Mouse (Mus musculus) left cerebral cortex, adult 8-10 months (tissue): ENCODE results near the gene Nanos1. TPM values are rescaled to one million over a fixed set of nuclear protein-coding genes. Genes with fewer than 3 reads are reported as not detected.
A peak's percentile ranks its signal among the peaks of the same experiment; 100 is the strongest.

Source experiments
- DNase-seq, 2 experiments: peaks; one replicate each; pipeline ENCODE4 v3.0.0; 2022; ENCODE audit warnings: low spot score in 2 of 2
- microRNA-seq, 2 experiments: library from miRNA; unstranded; fragments of <30 nt; microRNA quantifications; one replicate each; pipeline ENCODE4 v1.2.0; 2022
- total RNA-seq, 4 experiments: library from RNA; stranded (reverse); gene quantifications; 2 replicates each; pipeline ENCODE4 v1.2.4; 2022

The Nanos1 gene
- total RNA-seq, 4 experiments from 2014 or later: 21.2 to 23.8 (median 22.2) TPM

DNA sequence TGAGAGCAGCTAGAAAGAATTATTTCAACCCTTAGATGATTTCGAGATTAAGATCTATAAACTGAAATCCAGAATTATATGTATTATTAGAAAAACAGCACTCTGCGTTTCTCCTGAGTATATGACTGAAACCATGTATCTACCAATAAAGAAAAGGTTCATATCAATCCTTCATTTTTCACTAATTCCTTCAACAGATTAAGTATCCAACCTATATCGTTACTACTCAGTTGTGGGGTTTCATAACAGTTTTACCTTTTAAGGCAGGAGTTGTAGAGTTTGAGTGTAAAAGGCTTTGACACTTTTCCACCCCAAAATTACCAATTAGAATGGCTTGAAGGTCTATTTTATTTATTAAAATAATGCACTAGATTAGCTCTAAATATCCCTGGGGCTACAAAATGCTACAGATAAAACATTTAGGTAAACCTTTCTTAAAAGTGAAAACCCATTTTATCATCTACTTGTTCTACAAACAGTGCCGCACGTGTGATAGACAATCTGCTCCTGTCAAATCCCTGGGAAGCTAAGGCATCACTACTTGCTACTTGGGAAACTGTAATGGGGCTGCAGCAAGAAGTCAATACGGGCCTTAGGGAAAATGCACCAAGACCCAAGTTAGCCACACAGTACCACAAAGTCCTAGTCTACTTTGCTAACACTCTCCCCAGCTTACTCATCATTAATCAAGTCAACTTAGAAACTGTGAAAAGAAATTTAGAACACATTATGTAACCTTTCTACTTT, 32.6 kb downstream of the Nanos1 start:
- no peak for DNase-seq

DNA sequence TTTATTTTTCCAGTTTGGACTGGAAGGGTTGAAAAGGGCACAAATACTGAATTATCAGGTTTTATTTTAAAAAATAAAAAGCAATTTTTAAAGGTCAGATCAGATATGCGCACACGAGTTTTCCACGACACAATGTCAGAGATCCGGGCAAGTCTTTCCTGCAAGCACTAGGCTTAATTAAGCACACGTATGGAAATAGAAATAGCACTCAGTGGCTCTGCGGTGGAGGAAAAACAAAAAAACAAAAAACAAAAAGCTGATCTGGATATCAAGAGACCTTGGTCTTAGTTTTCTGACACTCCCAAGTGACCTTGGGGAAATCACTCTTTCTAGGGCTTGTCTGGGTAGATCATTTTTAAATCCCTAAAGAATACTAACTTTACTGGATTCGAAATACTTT, 33.7 kb downstream of the Nanos1 start:
- no peak for DNase-seq

DNA sequence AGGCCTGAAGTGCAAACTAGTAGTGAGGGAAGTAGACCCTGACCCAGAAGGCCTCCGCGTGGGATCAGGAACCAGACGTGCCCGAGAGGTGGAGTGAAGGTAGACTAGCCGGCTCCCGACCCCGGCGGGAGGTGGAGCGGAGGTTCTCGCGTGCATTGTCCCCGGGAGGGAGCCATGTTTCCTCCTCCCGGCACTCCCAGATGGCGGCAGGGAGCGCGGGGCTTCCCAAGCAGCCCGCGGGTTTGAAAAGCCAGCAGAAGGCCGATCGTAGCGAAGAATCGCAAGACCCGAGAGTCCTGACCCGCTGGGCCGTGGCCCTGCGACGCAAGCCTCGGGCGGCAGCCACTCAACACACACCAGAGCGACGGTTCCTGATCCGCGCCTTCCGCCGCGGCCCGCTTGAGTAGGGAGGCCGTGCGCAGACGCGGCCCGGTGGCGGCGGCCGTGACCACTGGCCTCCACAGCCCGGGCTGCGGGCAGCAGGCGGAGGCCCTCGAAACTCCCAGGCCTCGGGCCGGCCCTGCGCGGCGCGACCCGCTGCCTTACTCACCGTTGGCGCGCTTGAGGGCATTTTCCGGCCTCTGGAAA, 34.2 kb downstream of the Nanos1 start:
- peak in 1 of 2 experiments; percentile 34 for DNase-seq

DNA sequence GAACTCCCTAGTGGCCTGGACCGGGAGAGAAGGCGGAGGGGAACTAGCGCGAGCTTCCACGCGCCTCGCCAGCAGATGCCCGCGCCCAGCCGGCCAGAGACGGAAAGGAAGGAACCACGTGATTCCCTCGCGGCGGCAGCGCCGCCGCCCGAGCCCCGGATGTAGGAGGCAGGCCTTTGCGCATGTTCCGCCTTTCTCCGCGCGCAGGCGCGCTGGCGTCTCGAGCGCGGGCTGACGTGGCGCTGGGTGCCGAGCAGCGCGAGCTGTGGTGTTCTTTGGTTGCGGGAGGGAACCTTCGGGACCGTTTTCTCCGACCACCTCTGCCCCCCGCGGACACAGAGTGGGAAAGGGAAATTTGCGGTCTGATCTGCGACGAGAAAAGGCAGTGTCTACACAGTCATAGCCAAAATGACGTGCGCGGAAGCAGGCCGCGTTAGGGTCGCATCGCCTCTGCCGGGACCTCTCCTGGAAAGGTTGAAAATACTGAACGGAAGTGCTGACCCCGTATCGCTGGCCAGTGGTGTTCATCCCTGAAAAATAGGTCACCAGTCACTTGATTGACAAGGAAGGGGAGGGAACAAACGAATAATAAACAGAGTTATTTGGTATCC, 34.9 kb downstream of the Nanos1 start, which contains the start of gene Eif3a:
Gene Eif3a (minus strand): TSS at position 108 of the 611 bp plus-strand sequence.
- DNase-seq: peak; percentile 88 to 90

DNA sequence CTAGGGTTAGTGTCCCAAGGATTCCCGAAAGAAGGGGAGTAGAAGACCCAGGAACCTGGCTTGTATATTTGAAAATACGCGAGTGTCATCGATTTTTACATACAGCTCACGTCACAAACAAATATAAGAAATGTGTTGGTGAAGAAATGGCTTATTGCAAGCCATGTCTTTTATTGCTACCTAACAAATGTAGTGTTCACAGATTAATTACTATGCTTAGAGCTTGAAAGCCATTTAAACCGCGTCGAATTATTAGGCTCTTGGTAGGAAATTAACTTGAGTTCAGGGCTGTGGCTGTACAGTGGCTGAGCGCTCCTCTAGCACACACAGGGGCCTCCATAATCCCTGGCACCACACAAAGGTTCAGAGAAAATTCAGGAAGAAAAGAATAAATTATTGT, 35.4 kb downstream of the Nanos1 start:
- no peak for DNase-seq

DNA sequence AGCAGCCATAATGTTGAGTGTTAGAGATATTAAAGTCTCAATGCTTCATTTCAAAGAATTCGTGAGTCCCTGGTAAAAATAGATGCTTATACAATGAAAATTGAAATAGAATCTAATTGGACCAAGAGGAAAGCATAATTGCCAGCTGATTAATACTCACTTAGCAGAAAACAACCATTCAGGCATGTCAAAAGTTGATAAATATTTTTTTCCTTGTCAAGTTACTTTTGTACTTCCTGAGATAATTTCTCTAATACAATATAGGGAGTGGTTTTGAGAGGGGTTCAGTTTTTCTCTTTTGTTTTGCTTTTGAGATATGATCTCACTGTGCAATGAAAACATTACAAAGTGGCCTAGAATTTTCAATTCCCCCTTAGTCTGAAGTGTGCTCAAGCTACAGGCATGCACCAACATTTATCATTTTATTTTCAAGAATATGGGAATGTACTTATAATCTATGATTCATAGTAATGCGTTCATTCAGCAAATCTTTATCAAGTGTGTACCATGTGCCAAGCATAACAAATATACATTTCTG, 37.5 kb downstream of the Nanos1 start:
- no peak for DNase-seq

DNA sequence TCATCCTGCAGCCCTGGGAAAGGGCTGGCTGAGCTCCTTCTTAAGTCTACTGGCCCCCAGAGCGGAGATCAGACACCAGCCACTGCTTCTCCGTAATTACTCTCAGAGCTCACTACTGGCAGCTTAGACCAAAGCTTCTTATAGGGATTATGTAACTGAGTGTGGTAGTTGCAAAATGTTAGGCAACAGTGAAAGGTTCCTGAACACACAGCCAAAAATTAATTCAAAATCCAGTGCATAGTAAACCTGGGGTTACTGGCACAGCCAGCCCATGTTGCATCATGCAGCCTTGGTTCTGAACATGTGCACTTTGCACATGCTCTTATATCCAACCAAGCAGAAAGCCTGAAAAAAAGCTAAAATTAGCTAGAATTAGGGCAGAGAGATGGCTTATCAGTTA, 39.5 kb downstream of the Nanos1 start:
- no peak for DNase-seq

DNA sequence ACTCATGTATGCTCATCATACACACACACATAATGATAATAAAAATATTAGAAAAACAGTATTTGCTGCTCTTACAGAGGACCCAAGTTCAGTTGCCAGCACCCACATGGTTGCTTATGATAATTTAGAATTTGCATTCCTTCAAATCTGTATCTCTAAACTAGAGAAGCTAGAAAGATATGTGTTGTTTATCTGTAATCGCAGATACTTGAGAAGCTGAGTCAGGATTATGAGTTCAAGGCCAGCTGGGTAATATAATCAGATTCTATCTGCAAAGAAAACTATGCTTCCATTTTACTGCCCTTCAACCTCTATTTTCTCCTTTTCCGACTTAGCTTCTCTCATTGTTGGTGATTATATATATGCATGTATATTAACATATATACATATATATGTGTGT, 41.6 kb downstream of the Nanos1 start:
- DNase-seq: no peak

DNA sequence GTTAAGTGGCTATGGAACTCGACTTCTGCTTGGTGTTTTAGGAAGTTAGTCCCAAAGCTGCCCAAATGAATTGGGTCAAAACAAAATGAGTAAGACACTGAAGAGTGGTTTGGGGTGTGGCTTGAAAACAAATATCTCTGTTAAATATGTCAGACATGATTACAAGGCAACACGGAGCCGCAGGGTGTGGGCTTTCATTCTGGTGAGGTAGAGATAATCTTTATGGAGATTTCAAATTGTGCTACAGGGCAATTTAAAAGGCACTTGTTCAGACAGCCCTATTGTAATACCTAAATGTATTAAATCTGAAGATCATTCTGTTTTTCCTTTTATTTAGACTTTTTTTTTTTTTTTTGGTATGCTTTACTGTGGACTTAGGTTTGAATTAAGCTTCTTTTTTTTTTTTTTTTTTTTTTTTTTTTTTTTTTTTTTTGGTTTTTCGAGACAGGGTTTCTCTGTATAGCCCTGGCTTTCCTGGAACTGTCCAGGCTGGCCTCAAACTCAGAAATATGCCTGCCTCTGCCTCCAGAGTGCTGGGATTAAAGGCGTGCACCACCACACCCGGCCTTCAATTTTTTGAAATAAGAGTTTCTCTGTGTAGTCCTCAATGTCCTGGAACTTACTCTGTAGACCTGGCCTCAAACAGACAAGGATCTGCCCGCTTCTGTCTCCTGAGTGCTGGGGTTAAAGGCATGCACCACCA, 44.2 kb downstream of the Nanos1 start:
- no peak for DNase-seq

DNA sequence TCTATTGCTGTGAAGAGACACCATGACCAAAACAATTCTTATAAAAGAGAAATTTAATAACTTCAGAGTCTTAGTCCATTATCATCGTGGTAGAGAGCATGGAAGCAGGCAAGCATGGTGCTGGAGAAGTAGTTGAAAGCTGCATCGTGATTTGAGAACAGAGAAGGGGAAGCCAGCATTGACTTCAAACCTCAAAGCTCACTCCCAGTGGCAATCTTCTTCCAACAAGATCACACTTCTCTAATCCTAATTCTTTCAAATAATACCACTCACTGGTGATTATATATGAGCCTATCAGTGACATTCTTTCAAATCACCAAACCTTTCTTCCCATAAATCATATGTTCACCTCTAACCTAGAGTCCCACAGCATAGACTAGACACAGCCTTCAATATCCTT, 49.1 kb downstream of the Nanos1 start:
- DNase-seq: no peak

Small RNA genes lying within 50 kb of the gene (microRNA-seq; reads per million reads assigned to microRNA genes)
- 0 reads per million in 2 experiments for gene mmu-mir-3084-1

Other genes starting within 250 kb of the Nanos1 start
- 10 to 100 TPM; 48.3 to 55.0 (median 51.5) TPM for gene Cacul1, start 175.0 kb upstream of the Nanos1 start, total RNA-seq
- gene Eif3a, start 34.7 kb downstream of the Nanos1 start, total RNA-seq: 10 to 100 TPM; 88.6 to 98.3 (median 90.6) TPM
- gene Fam45a, start 55.6 kb downstream of the Nanos1 start, total RNA-seq: 10 to 100 TPM; 43.8 to 53.4 (median 48.2) TPM
- 10 to 100 TPM; 17.9 to 21.5 (median 20.2) TPM for gene Sfxn4, start 105.5 kb downstream of the Nanos1 start, total RNA-seq
- 10 to 100 TPM; 79.0 to 94.0 (median 85.1) TPM for gene Prdx3, start 118.6 kb downstream of the Nanos1 start, total RNA-seq
- gene Grk5, start 133.8 kb downstream of the Nanos1 start, total RNA-seq: 10 to 100 TPM; 15.6 to 20.6 (median 17.7) TPM